Mouse (Mus musculus): Measurements from ENCODE around the gene 1700010I14Rik.

Gene 1700010I14Rik

GRCm38 (mm10) chr17:9030181-9030580, 42.0 kb downstream of the 1700010I14Rik start:
- DNase-seq (ENCODE audit: low spot score), result no peak

GRCm38 (mm10) chr17:9031241-9032141, 43.4 kb downstream of the 1700010I14Rik start:
- DNase-seq (ENCODE audit: low spot score), result peak; percentile 73

- DNase-seq (ENCODE audit: low spot score), result no peak
Measured at GRCm38 (mm10) chr17:9032362-9033044, 44.4 kb downstream of the 1700010I14Rik start.

- no peak for DNase-seq (ENCODE audit: low spot score)
Measured at GRCm38 (mm10) chr17:9033511-9033910, 45.4 kb downstream of the 1700010I14Rik start.

GRCm38 (mm10) chr17:9035561-9036348, 47.6 kb downstream of the 1700010I14Rik start:
- DNase-seq (ENCODE audit: low spot score), result no peak

- no peak for DNase-seq (ENCODE audit: low spot score)
Measured at GRCm38 (mm10) chr17:9042723-9043122, 54.6 kb downstream of the 1700010I14Rik start.

- no peak for DNase-seq (ENCODE audit: low spot score)
Measured at GRCm38 (mm10) chr17:9052441-9052980, 64.4 kb downstream of the 1700010I14Rik start.

GRCm38 (mm10) chr17:9059360-9059932, 71.3 kb downstream of the 1700010I14Rik start:
- no peak for DNase-seq (ENCODE audit: low spot score)

Data from left cerebral cortex, adult 11 months (tissue).